Mouse (Mus musculus): ENCODE measurements around the gene Wnt9b. TPM values are rescaled to one million over a fixed set of nuclear protein-coding genes. Genes with fewer than 3 reads are reported as not detected.

Wnt9b gene
- polyA plus RNA-seq (2012; rRNA removed): 0.01 TPM in 2 replicates
- polyA plus RNA-seq (2014; fragmentation: Nextera tagmentation; extraction: Ambion mirVana): 0.05 TPM in 1 of 2 replicates, not detected in the other

DNA sequence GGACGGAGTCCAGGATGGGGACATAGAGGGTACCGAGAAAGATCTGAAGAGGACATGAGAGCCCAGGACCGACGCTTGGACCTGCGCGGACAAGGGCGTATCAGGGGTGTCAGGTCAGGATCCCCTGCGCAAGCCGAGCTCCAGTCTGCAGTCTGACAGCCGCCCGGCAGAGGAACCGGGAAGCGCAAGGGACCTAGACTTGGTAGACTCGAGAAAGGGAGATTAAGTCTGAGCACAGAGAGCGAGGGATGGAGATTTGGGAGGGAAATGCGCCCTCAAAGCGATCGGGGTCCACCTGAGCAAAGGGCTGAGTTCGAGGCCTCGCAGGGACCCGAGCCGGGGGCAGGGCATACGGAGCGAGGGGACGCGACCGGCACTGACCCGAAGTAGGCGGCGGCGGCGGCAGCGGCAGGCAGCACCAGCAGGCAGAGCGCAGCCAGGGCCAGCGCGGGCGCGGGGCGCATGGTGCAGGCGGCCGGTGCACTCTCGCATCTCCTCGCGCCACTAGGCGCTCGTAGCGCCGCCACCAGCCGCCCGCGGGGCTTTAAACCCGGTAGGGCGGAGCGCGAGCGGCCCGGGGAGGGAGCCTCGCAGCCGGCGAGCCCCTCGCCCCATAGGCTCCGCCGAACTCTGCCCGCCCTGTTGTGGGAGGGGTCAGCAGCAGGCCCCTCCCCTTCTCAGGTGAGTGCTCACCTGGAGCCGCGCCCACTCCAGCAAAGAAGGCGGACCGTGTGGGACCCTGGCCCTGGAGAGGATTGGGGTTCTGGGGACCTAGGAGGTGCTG lies at the start of gene Wnt9b:
Gene Wnt9b, minus strand, starts transcription at position 516 of the 784 bp plus-strand sequence.
- Histone ChIP-seq H3K9ac (replicated peaks) (no peak within 1 kb of the TSS), H3K27me3 (ENCODE audit: control insufficient read depth, insufficient read depth, low read length) (peaks cover 32% of the 10 kb centered on the region), H3K27ac (no peak within 1 kb of the TSS), H3K4me1 (replicated peaks; ENCODE audit: control insufficient read depth in 2 of 2, insufficient read depth in 2 of 2, low read length in 1 of 2) (no peaks in the 10 kb centered on the region), H3K9me3 (ENCODE audit: control insufficient read depth, low read length) (no peaks in the 10 kb centered on the region), H3K4me2 (ENCODE audit: low read depth) (peak within 1 kb of the TSS; percentile 51), H3K4me3 (ENCODE audit: insufficient read depth in 1 of 2, low read depth in 2 of 2, low read length in 2 of 2) (peak within 1 kb of the TSS in 1 of 2 experiments; percentile 27; a peak in 2 of 4 replicates), H3K36me3 (replicated peaks; ENCODE audit: control insufficient read depth, insufficient read depth, low read depth) (no peaks in the 10 kb centered on the region)
- DNase-seq (ENCODE audit: low read depth in 3 of 3, low spot score in 3 of 3) (no peak), ATAC-seq (ENCODE audit: insufficient read depth) (no peak)
- TF ChIP-seq CTCF (IDR thresholded peaks at IDR 0.05; ENCODE audit: low read depth): no peak
- TF ChIP-seq EP300 (IDR thresholded peaks at IDR 0.05; ENCODE audit: low read depth): no peak
- whole genome bisulfite sequencing (ENCODE audit: insufficient replicate concordance): 1% methylated on average over 67 of the region's 68 CpGs

DNA sequence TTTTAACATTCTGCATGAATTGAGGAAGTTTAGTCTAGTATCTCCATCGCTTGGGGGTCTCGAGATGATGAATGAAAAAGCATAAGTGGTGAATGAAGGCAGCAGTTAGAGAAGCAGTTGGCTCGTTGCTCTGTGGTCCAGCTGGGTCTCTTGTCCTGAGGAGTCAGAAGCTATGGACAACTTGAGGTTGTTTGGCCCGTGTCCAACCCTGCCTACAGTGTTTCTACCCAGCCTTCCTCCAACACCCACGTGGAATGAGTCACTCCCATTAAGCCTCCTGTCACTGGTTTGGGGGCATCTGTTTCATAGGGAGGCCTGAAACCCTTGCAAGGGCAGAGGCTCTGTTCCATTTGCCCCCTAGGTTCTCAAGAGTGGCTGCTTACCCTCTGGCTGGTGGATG lies 40.3 kb upstream of the Wnt9b start:
- no peak for ATAC-seq (ENCODE audit: insufficient read depth)
- TF ChIP-seq CTCF (IDR thresholded peaks at IDR 0.05; ENCODE audit: low read depth): no peak
- no peak for TF ChIP-seq EP300 (IDR thresholded peaks at IDR 0.05; ENCODE audit: low read depth)
- no peak overlapping the region for H3K27ac ChIP-seq
- no peaks in the 10 kb centered on the region for H3K9me3 ChIP-seq (ENCODE audit: control insufficient read depth, low read length)
- DNase-seq (ENCODE audit: low read depth in 3 of 3, low spot score in 3 of 3): no peak
- H3K36me3 ChIP-seq (replicated peaks; ENCODE audit: control insufficient read depth, insufficient read depth, low read depth): no peaks in the 10 kb centered on the region
- WGBS (ENCODE audit: insufficient replicate concordance): 44% methylated on average over 5 of the region's 5 CpGs
- H3K4me2 ChIP-seq (ENCODE audit: low read depth): no peak overlapping the region
- H3K27me3 ChIP-seq (ENCODE audit: control insufficient read depth, insufficient read depth, low read length): peaks cover 5% of the 10 kb centered on the region
- no peak overlapping the region for H3K9ac ChIP-seq (replicated peaks)
- H3K4me3 ChIP-seq (ENCODE audit: insufficient read depth in 1 of 2, low read depth in 2 of 2, low read length in 2 of 2): no peak overlapping the region
- no peaks in the 10 kb centered on the region for H3K4me1 ChIP-seq (replicated peaks; ENCODE audit: control insufficient read depth in 2 of 2, insufficient read depth in 2 of 2, low read length in 1 of 2)

GRCm38 (mm10) chr11:103780152-103780551 lies 30.5 kb upstream of the Wnt9b start:
- peaks cover 11% of the 10 kb centered on the region for H3K27me3 ChIP-seq (ENCODE audit: control insufficient read depth, insufficient read depth, low read length)
- no peak overlapping the region for H3K9ac ChIP-seq (replicated peaks)
- no peaks in the 10 kb centered on the region for H3K36me3 ChIP-seq (replicated peaks; ENCODE audit: control insufficient read depth, insufficient read depth, low read depth)
- H3K4me1 ChIP-seq (replicated peaks; ENCODE audit: control insufficient read depth in 2 of 2, insufficient read depth in 2 of 2, low read length in 1 of 2): no peaks in the 10 kb centered on the region
- no peaks in the 10 kb centered on the region for H3K9me3 ChIP-seq (ENCODE audit: control insufficient read depth, low read length)
- no peak overlapping the region for H3K4me3 ChIP-seq (ENCODE audit: insufficient read depth in 1 of 2, low read depth in 2 of 2, low read length in 2 of 2)
- WGBS (ENCODE audit: insufficient replicate concordance): 46% methylated on average over 9 of the region's 9 CpGs
- TF ChIP-seq EP300 (IDR thresholded peaks at IDR 0.05; ENCODE audit: low read depth) (no peak), CTCF (IDR thresholded peaks at IDR 0.05; ENCODE audit: low read depth) (no peak)
- H3K27ac ChIP-seq: no peak overlapping the region
- no peak for ATAC-seq (ENCODE audit: insufficient read depth)
- DNase-seq (ENCODE audit: low read depth in 3 of 3, low spot score in 3 of 3): no peak
- no peak overlapping the region for H3K4me2 ChIP-seq (ENCODE audit: low read depth)

- ATAC-seq (ENCODE audit: insufficient read depth): no peak
- H3K4me2 ChIP-seq (ENCODE audit: low read depth): no peak overlapping the region
- under 1% methylated on average over 19 of the region's 19 CpGs for WGBS (ENCODE audit: insufficient replicate concordance)
These were observed 24.6 kb upstream of the Wnt9b start for GRCm38 (mm10) chr11:103774228-103774530.

GRCm38 (mm10) chr11:103773387-103774227 lies 24.0 kb upstream of the Wnt9b start, which contains the start of gene Wnt3:
Wnt3 (plus strand) TSS chr11:103774150.
- no peak within 1 kb of the TSS for H3K4me3 ChIP-seq (ENCODE audit: insufficient read depth in 1 of 2, low read depth in 2 of 2, low read length in 2 of 2)
- ATAC-seq (ENCODE audit: insufficient read depth): no peak
- H3K9me3 ChIP-seq (ENCODE audit: control insufficient read depth, low read length): no peaks in the 10 kb centered on the region
- under 1% methylated on average over 60 of the region's 60 CpGs for WGBS (ENCODE audit: insufficient replicate concordance)
- no peaks in the 10 kb centered on the region for H3K36me3 ChIP-seq (replicated peaks; ENCODE audit: control insufficient read depth, insufficient read depth, low read depth)
- no peak within 1 kb of the TSS for H3K27ac ChIP-seq
- no peak for DNase-seq (ENCODE audit: low read depth in 3 of 3, low spot score in 3 of 3)
- H3K9ac ChIP-seq (replicated peaks): no peak within 1 kb of the TSS
- no peak within 1 kb of the TSS for H3K4me2 ChIP-seq (ENCODE audit: low read depth)
- no peak for TF ChIP-seq EP300 (IDR thresholded peaks at IDR 0.05; ENCODE audit: low read depth)
- TF ChIP-seq CTCF (IDR thresholded peaks at IDR 0.05; ENCODE audit: low read depth): no peak
- no peaks in the 10 kb centered on the region for H3K4me1 ChIP-seq (replicated peaks; ENCODE audit: control insufficient read depth in 2 of 2, insufficient read depth in 2 of 2, low read length in 1 of 2)
- H3K27me3 ChIP-seq (ENCODE audit: control insufficient read depth, insufficient read depth, low read length): peaks cover 63% of the 10 kb centered on the region

More at GRCm38 (mm10) chr11:103774228-103774530, 24.6 kb upstream of the Wnt9b start:
- Histone ChIP-seq H3K4me1 (replicated peaks; ENCODE audit: control insufficient read depth in 2 of 2, insufficient read depth in 2 of 2, low read length in 1 of 2) (no peaks in the 10 kb centered on the region), H3K36me3 (replicated peaks; ENCODE audit: control insufficient read depth, insufficient read depth, low read depth) (no peaks in the 10 kb centered on the region), H3K27me3 (ENCODE audit: control insufficient read depth, insufficient read depth, low read length) (peaks cover 63% of the 10 kb centered on the region), H3K27ac (no peak overlapping the region), H3K4me3 (ENCODE audit: insufficient read depth in 1 of 2, low read depth in 2 of 2, low read length in 2 of 2) (no peak overlapping the region), H3K9ac (replicated peaks) (no peak overlapping the region), H3K9me3 (ENCODE audit: control insufficient read depth, low read length) (no peaks in the 10 kb centered on the region)
- no peak for TF ChIP-seq EP300 (IDR thresholded peaks at IDR 0.05; ENCODE audit: low read depth)
- TF ChIP-seq CTCF (IDR thresholded peaks at IDR 0.05; ENCODE audit: low read depth): no peak
- no peak for DNase-seq (ENCODE audit: low read depth in 3 of 3, low spot score in 3 of 3)
